Mouse (Mus musculus): Measurements from ENCODE around the gene Patj.

GRCm38 (mm10) chr4:98560196-98560830 lies 164.7 kb downstream of the Patj start:
- TF ChIP-seq CHD2 (IDR thresholded peaks at IDR 0.05; ENCODE audit: low read length) = no peak
- no peak for TF ChIP-seq SMC3 (IDR thresholded peaks at IDR 0.05; ENCODE audit: low read depth, low read length)
- no peak for TF ChIP-seq E2F4 (IDR thresholded peaks at IDR 0.05; ENCODE audit: borderline replicate concordance, low read depth, low read length)
- no peak for TF ChIP-seq MEF2A (IDR thresholded peaks at IDR 0.05; ENCODE audit: extremely low read depth, insufficient replicate concordance, low read depth, low read length, poor library complexity, severe bottlenecking)
- TF ChIP-seq CTCF (IDR thresholded peaks at IDR 0.05 in 2 of 3, conservative IDR thresholded peaks at IDR 0.05 in 1 of 3; ENCODE audit: control insufficient read depth in 1 of 3, insufficient read depth in 1 of 3, low read depth in 2 of 3, low read length in 3 of 3, poor library complexity in 1 of 3, severe bottlenecking in 1 of 3) = no peak
- no peak for TF ChIP-seq ZMIZ1 (IDR thresholded peaks at IDR 0.05; ENCODE audit: low read depth, low read length)
- no peak for TF ChIP-seq CHD1 (IDR thresholded peaks at IDR 0.05; ENCODE audit: low read depth, low read length)
- TF ChIP-seq POLR2A (IDR thresholded peaks at IDR 0.05; ENCODE audit: control insufficient read depth in 1 of 2, insufficient read depth in 1 of 2, low read depth in 1 of 2, low read length in 2 of 2, poor library complexity in 1 of 2) = no peak
- TF ChIP-seq USF1 (IDR thresholded peaks at IDR 0.05; ENCODE audit: low read depth, low read length) = no peak
- no peak for TF ChIP-seq ZC3H11A (IDR thresholded peaks at IDR 0.05; ENCODE audit: low read depth, low read length)
- no peak for TF ChIP-seq TAL1 (IDR thresholded peaks at IDR 0.05; ENCODE audit: low read length)
